Mouse (Mus musculus) adrenal gland, adult 18-20 months (tissue): ENCODE measurements around the gene Cnr1. TPM values are rescaled to one million over a fixed set of nuclear protein-coding genes. Genes with fewer than 3 reads are reported as not detected.

Source experiments
- DNase-seq, 2 experiments: peaks; one replicate each; pipeline ENCODE4 v3.0.0; 2021 to 2022; ENCODE audit warnings: low spot score in 2 of 2
- total RNA-seq, 2 experiments: library from RNA; stranded (reverse); gene quantifications; 1 replicate in 1 of 2; 2 replicates in 1 of 2; pipeline ENCODE4 v1.2.3; 2021

The Cnr1 gene
- total RNA-seq, 2 experiments from 2014 or later = 11.4 to 24.5 TPM

DNA sequence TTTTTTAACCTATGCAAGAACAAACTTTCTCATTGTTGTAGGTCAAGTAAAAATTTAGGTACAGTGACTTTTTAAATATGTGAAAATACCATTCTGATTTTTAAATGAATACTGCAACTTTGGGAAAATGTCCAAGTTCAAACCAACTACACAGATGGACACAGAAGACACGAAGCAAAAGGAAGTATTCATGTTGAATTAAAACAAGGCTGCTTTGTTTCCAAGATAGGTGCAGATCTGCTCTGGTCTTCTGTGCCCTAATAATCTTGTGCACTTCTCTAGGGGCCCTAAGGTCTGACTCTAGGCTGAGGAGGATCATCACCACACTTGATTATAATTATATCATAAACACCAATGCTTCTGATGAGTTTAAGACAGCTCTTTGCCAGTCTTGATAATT lies 4.1 kb downstream of the Cnr1 start:
- no peak for DNase-seq

- no peak for DNase-seq
Observed at GRCm38 (mm10) chr4:33931347-33931746, 7.0 kb downstream of the Cnr1 start.

GRCm38 (mm10) chr4:33941557-33941956 lies 17.2 kb downstream of the Cnr1 start:
- DNase-seq = no peak

- no peak for DNase-seq
Observed at GRCm38 (mm10) chr4:33943936-33944335, 19.5 kb downstream of the Cnr1 start.

DNA sequence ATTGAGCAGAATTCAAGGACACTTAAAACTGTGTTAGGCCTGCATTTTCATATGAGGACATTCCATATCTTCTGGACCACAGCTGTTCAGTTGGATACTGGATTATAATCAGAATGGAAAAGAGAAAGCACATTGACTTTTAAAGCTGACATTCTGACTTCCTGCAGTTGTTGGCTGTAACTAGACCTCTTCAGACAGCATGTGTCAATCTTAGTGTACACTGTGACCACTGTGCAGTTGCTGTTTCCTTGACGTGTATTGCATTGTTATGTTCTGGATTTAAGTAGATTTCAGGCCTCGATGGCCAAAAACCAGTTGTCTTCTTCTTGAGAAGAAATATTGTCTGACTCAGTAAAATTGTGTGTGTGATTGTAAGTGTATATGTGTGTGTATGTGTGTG lies 21.3 kb downstream of the Cnr1 start:
- no peak for DNase-seq

DNA sequence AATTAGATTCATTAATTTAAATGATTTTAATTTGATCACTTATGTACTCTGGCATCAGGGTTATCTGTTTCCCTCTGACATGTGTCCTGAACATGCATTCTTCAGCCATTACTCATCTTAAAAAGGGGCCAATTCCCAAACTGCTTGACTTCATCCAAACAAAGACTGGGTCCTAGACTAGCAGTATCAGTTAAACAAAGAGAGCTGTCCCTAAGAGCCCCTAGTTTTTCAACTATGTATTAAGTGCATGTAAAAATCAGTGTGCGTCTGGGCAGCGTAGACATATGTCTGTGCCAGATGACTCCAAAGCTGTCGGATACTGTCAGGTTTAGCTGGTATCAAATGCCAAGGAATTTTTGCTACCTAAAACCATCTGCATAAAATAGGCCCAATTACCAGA lies 23.2 kb downstream of the Cnr1 start:
- no peak for DNase-seq

GRCm38 (mm10) chr4:33957398-33957797 lies 33.0 kb downstream of the Cnr1 start:
- DNase-seq = no peak

DNA sequence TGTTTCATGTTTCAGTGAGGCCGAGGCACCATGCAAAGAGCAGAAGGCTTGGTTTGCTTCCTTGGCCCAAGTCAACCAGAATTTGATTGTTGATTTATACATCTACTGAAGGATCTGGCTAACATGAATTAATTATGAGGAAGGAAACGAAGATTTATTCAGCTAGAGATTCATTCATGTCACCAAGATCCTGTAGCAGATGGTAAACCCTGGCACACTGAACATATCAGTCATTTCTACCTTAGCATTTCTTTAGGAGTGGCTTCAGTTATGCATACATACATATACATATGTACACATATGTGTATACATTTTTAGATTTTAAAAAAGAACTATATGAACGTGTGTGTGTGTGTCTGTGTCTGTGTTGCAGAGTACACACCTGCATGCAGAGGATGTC lies 34.1 kb downstream of the Cnr1 start:
- DNase-seq = no peak

GRCm38 (mm10) chr4:33959841-33960240 lies 35.4 kb downstream of the Cnr1 start:
- no peak for DNase-seq

- no peak for DNase-seq
Observed at GRCm38 (mm10) chr4:33970726-33971125, 46.3 kb downstream of the Cnr1 start.

DNA sequence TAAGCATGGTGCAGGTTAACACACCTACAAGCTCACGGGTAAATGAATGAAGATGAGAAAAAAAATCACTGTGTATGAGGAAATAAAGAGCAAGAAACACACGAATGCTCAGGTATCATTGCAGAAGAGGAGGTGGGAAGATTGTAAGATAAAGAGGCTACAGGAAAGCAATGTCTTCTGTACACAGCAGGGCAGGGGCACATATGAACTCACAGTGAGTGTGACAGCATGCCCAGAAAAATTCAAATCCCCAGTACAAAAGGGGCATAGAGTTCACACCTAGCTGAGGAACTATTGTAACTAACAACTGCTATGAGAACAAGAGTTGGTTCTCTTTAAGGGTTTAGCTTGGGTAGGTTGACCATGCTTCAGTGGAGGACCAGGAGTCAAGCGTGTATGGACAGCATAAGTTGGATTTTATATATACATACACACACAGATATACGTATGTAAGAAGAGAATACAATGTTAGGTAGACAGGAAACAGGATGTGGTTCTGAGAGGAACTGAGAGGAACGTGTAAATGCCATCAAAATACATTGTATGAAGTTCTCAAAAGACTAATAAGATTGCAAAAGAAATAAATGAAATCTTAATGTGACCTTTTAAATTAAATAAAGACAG lies 64.2 kb downstream of the Cnr1 start:
- DNase-seq = no peak

- DNase-seq = no peak
Observed at GRCm38 (mm10) chr4:33992687-33993086, 68.3 kb downstream of the Cnr1 start.

DNA sequence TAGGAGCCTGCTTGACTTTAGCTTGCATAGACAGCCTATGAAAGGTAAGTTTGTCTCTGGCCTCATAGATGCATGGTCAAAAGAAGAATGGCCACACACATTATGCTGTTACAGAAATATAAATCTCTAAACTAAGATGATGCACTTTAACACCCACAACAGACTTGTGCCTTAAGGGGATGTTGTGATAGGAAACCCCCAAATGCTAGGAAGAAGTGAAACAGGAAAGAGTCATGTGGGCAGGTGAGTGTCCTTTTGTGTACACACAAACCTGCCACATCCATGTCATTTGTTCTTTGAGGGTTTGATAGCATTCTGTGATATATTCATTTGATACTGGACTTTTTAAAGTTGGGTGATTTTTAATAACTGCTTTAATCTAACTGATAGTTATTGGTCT lies 72.0 kb downstream of the Cnr1 start:
- DNase-seq = no peak

Other genes starting within 250 kb of the Cnr1 start
- gene Spaca1, start 125.6 kb downstream of the Cnr1 start, total RNA-seq = 1 to 10 TPM in 1 of 2 experiments, under 1 TPM in 1; 0.63 to 1.1 TPM